Mouse (Mus musculus) central nervous system, embryonic 11.5 days (tissue): ENCODE data around the gene Tlr12. TPM values are rescaled to one million over a fixed set of nuclear protein-coding genes. Genes with fewer than 3 reads are reported as not detected.

Source experiments
- polyA plus RNA-seq: library from polyadenylated mRNA; depleted of rRNA; stranded (reverse); fragments of >200 nt; gene quantifications from 2 replicates; pipeline ENCODE4 v1.2.3, GENCODE M21; 2012; rRNA removed

Tlr12 gene
- 0.48 and 0.70 TPM in 2 replicates for polyA plus RNA-seq

DNA sequence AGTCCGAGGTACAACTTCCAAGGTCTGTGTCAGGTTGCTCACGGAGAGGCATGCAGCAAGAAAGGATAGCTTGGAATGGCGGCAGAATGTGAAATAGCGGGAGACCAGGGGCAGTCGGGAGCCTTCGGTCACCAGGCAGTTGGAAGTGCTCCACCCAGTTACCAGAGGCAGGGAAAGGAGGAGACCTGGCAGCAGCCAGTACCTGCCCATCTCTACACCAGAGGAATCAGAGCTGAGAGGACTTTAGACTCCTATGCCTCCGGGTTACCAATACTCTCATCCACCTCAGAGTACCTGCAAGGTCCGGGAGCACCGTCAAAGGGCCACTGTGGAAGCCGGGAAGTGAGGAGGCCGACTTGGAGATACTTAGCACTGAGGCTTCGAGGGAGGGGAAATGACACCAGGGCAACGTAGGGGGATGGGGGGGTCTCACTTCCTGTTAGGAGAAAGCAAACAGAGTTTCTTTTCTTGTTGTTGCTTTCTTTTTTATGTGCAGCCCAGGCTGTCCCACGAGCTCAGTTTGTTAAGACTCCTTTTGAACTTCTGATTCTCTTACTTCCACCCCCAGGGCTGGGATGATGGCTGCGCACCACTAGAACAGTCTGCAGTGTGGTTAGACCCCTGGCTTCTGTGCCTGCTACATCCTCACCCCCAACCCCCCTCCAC, at the start of gene Tlr12:
Gene Tlr12, minus strand, starts transcription at position 374 of the 666 bp plus-strand sequence.

DNA sequence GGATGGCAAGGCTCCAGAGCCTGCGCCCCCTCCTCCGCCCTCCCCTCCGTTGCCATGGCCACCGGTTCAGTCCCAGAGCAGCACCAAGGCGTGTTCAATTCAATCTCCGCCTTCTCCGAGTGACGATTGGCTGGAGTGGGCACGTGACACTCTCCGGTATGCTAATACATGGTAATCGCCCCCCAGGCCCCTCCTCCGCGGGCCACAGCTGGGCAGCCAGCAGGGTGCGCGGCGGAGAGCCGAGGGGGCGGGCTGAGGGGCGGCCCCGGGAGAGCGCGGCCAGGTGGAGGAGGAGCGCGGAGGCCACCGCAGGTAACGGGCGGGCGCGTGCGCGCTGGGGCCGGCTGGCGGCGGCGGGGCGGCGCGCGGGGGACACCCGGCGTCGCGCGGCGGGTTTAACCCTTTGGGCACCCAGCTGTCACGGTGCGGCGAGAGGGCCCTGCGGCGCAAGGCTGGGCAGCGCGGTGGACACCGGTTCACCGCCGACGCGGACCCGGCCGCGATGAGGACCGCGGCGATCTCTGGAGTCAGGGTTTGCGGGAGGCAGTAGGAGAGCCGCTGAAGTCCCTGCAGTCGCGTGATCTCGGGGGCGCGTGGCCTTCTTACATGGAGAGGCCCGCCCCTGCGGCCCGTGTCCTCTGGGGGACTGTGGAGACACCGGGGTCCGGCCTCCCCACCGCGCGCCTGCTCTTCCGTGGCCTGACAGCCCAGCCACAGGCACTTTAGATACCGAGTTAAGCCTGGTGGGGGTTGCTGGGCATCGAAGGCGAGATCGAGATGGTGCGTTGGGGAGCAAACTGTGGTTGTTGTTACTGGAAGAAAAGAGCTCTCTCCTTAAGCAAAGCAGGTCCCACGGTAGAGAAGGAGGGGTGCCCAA, 36.3 kb upstream of the Tlr12 start, which contains the start of gene Phc2:
Gene Phc2, plus strand, starts transcription at position 198 of the 877 bp plus-strand sequence.

DNA sequence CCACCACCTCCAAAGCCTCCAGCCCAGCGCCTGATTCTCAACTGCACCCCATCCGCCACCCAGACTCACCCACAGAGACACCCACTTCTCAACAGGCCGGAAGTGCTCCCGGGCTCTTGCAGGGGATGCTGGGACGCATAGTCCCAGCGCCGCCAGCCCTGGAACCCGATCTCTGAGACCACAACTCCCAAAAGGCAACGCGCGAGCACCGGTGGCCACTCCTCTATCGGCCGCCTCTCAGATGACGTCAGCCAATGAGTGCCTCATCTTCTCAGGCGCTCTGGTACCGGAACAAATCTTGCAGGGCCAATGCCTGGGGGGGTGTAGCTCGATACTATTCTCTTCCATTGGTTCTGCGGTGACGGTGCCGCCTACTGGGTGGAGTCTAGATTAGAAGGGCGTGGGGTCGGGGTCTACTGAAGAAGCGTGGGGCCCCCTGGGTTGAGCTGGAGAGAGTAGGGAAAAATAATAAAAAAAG, 8.5 kb downstream of the Tlr12 start, which contains the start of gene Zscan20:
Gene Zscan20, minus strand, starts transcription at position 174 of the 478 bp plus-strand sequence.

Other genes with a start within 250 kb of the Tlr12 start
- gene Zscan20, start 8.5 kb downstream of the Tlr12 start, polyA plus RNA-seq: 5.4 and 6.9 TPM in 2 replicates
- 168 and 171 TPM in 2 replicates for gene Phc2, start 36.1 kb upstream of the Tlr12 start, polyA plus RNA-seq
- 2.4 and 2.6 TPM in 2 replicates for gene A3galt2, start 136.7 kb upstream of the Tlr12 start, polyA plus RNA-seq
- 53.7 and 84.1 TPM in 2 replicates for gene Zfp362, start 187.4 kb upstream of the Tlr12 start, polyA plus RNA-seq